In the genomic region with DNA sequence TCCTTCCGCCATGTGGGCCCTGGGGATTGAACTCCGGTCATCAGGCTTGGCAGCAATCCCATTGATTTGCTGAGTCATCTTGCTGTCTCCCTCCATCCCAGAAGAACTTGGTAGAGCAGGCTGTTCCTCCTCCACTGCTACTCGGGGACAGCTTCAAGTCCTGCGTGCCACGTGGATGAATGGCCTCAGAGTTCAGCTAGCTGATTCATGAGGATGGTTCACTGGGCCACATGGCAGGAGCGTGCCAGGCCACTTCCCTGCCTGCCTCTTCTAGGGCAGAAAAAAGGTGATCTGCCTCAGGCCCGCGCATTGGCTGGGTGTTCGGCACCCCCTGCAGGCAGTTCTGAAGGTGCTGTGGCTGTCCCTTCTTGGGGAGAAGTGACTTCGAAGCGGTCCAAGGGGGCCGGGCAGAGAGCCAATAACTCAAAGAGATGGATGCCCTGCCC, we compare ENCODE assay signal across 8 mouse cellular contexts.
DNase-seq lines count a peak whose midpoint lies in the region; ATAC-seq lines count a peak whose summit lies in the region.

No protein-coding gene starts in this region.

- ATAC-seq in megakaryocyte, adult 5-6 weeks (ENCODE audit: poor library complexity, severe bottlenecking), result no peak

- peaks cover 82% of the 10 kb centered on the region for H3K27me3 ChIP-seq in megakaryocyte, embryonic 14.5 days (replicated peaks)

- DNase-seq in cerebellum, adult 18-20 months, result peak; percentile 28 to 40
- DNase-seq in cerebellum, adult 8-10 months, result no peak
- peak; percentile 67 for DNase-seq in adipocyte (ENCODE audit: low spot score)
- DNase-seq in heart, adult 8-10 months (ENCODE audit: low spot score), result peak; percentile 35
- DNase-seq in lung, postnatal 36 days, result peak; percentile 23
- no peak for DNase-seq in left cerebral cortex, adult 9 months (ENCODE audit: low spot score in 2 of 2)

- no peaks in the 10 kb centered on the region for H3K36me3 ChIP-seq in megakaryocyte, embryonic 14.5 days (replicated peaks; ENCODE audit: low read length)

- peaks cover 8% of the 10 kb centered on the region; the same call in 1 of the 2 replicates for H3K4me1 ChIP-seq in megakaryocyte, embryonic 14.5 days

- no peaks in the 10 kb centered on the region for H3K9me3 ChIP-seq in megakaryocyte, embryonic 14.5 days

- H3K4me3 ChIP-seq in megakaryocyte, embryonic 14.5 days (replicated peaks), result peak overlapping the region; percentile 42

Comparison
In these comparisons a context has a peak if more than half of its experiments do, and no peak if none do; other contexts are left out.
1. DNase-seq: peak in cerebellum, adult 18-20 months (2 of 2), adipocyte (single experiment), heart, adult 8-10 months (single experiment) and lung, postnatal 36 days (single experiment); none in cerebellum, adult 8-10 months (single experiment) and left cerebral cortex, adult 9 months (0 of 2).